Mouse (Mus musculus) intestine, embryonic 14.5 days (tissue): ENCODE results near the gene Tescl. TPM values are rescaled to one million over a fixed set of nuclear protein-coding genes. Genes with fewer than 3 reads are reported as not detected.
A peak's percentile ranks its signal among the peaks of the same experiment; 100 is the strongest.

Experiments used
- ATAC-seq: fragments of 200-750 bp; cut with Nextera tagmentation; replicated peaks from 2 replicates; pipeline ENCODE4 v1.8.0; 2017; ENCODE audit warnings: low read depth, moderate number of reproducible peaks, moderate TSS enrichment, moderate library complexity; ENCODE audit not compliant: low FRiP score, low TSS enrichment
- DNase-seq: peaks from one replicate; pipeline ENCODE4 v3.0.0-alpha.2; 2018; ENCODE audit warnings: low spot score
- H3K27ac ChIP-seq: fragments of 300-500 bp; sonication (generic); 2 replicates; pipeline ENCODE4 v1.5.1; 2014; ENCODE audit warnings: low read depth, mild to moderate bottlenecking, control low read depth
- H3K27me3 ChIP-seq: fragments of 300-500 bp; sonication (generic); replicated peaks from 2 replicates; pipeline ENCODE4 v1.6.1; 2014; ENCODE audit warnings: low read length, control low read depth; ENCODE audit not compliant: control insufficient read depth, insufficient read depth
- H3K36me3 ChIP-seq: fragments of 300-500 bp; sonication (generic); 2 replicates; pipeline ENCODE4 v1.6.1; 2014; ENCODE audit warnings: low read length, control low read depth; ENCODE audit not compliant: control insufficient read depth, insufficient read depth
- H3K4me1 ChIP-seq: fragments of 300-500 bp; sonication (generic); replicated peaks from 2 replicates; pipeline ENCODE4 v1.6.1; 2014; ENCODE audit warnings: low read length, control low read depth, mixed read lengths; ENCODE audit not compliant: control insufficient read depth, insufficient read depth
- H3K4me2 ChIP-seq: fragments of 300-500 bp; sonication (generic); 2 replicates; pipeline ENCODE4 v1.6.1; 2014; ENCODE audit warnings: low read length
- H3K4me3 ChIP-seq: fragments of 300-500 bp; sonication (generic); 2 replicates; pipeline ENCODE4 v1.5.1; 2014; ENCODE audit warnings: low read depth, low read length, control low read depth, mixed read lengths
- H3K9ac ChIP-seq: fragments of 300-500 bp; sonication (generic); 2 replicates; pipeline ENCODE4 v1.6.1; 2014; ENCODE audit warnings: mild to moderate bottlenecking, low read length
- H3K9me3 ChIP-seq: fragments of 300-500 bp; sonication (generic); 2 replicates; pipeline ENCODE4 v1.6.1; 2016; ENCODE audit warnings: low read length, control low read depth; ENCODE audit not compliant: control insufficient read depth
- WGBS: fragments of 180-500 bp; shearing (Covaris S2); extraction: QIAGEN DNeasy Blood & Tissue Kit; methylation state at CpG from one replicate; pipeline ENCODE4 v1.1.7; 2014; 5-methylcytosine and 5-hydroxymethylcytosine counted together
- polyA plus RNA-seq: library from polyadenylated mRNA; unstranded; fragments of >200 nt; fragmentation: Nextera tagmentation; extraction: Ambion mirVana; gene quantifications from 2 replicates; pipeline ENCODE4 v1.2.1, GENCODE M21; 2014

Tescl gene
- polyA plus RNA-seq: not detected in 2 replicates

DNA sequence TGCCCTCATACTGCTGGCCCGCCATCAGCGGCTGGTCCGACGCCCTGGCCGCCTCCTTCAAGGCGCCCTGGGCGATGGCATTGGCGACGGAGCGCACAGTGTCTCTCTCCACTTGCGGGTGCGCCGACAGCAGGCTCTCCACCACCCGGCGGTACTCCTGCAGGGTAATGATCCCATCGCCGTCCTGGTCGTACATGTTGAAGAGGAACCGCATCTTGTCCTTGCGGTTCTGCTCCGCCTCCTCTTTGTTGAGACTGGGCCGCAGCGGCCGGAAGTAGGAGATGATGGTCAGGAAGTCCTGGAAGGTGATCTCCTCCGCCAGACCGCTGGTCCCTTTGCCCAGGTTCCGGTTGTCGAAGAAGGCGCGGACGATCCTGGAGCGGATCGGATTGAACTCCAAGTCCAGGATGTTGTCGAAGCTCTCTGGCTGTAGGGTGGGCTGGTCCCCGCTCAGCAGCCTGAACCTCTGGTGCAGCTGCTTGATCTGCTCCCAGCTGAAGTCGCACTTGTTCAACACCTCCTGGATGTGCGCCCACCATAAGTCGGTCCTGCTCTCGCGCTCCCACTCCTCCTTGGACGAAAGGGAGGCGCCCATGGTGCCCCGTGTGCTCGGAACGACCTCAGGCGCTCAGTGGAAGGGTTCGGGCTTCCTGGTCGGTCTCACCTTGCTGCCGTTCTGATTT is at the start of gene Tescl:
Gene Tescl (minus strand): TSS at position 633 of the 683 bp plus-strand sequence.
- H3K36me3 ChIP-seq: no peaks in the 10 kb centered on the region
- H3K4me1 ChIP-seq: no peaks in the 10 kb centered on the region
- DNase-seq (no peak), ATAC-seq (no peak)
- peak within 1 kb of the TSS; percentile 34 for H3K4me2 ChIP-seq
- WGBS: 42% methylated on average over 49 of the region's 49 CpGs
- H3K9ac ChIP-seq: no peak within 1 kb of the TSS
- H3K9me3 ChIP-seq: peaks cover 3% of the 10 kb centered on the region; the same call in 1 of the 2 replicates
- peaks cover 21% of the 10 kb centered on the region for H3K27me3 ChIP-seq
- H3K27ac ChIP-seq: no peak within 1 kb of the TSS
- H3K4me3 ChIP-seq: peak within 1 kb of the TSS; percentile 1; the same call in 1 of the 2 replicates

DNA sequence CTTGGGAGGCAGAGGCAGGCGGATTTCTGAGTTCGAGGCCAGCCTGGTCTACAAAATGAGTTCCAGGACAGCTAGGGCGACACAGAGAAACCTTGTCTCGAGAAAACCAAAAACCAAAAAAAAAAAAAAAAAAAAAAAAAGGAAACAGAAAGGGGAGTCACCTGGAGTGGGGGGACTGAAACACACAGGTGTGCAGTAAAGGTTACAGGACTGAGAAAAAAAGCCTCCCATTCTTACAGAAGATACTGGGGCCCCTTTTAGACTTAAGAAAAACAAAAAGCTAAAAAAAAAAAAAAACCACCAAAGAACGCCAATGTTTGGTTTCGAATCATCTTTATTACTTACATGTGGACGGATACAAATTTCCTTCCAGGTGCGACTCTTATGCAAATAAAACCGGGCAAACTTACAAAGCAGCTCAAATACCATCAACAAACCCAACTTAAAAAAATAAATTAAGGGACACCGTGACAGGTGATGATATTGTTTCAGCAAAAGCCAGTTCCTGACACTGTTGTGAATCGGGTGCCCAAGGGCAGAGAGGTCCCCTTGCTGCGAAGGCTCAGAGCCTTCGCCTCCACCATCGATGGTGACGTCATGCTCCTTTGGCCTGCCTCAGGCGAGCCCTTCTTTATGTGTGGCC is 49.1 kb upstream of the Tescl start:
- Histone ChIP-seq H3K9ac (no peak overlapping the region), H3K9me3 (no peaks in the 10 kb centered on the region), H3K27ac (no peak overlapping the region), H3K36me3 (no peaks in the 10 kb centered on the region), H3K4me1 (peaks cover 8% of the 10 kb centered on the region), H3K4me2 (no peak overlapping the region), H3K4me3 (no peak overlapping the region), H3K27me3 (no peaks in the 10 kb centered on the region)
- DNase-seq (no peak), ATAC-seq (no peak)
- 71% methylated on average over 16 of the region's 16 CpGs for WGBS

GRCm38 (mm10) chr7:24380370-24380769 is 46.6 kb upstream of the Tescl start:
- Histone ChIP-seq H3K27me3 (no peaks in the 10 kb centered on the region), H3K4me1 (peaks cover 14% of the 10 kb centered on the region), H3K9ac (no peak overlapping the region), H3K9me3 (no peaks in the 10 kb centered on the region), H3K4me2 (no peak overlapping the region), H3K4me3 (no peak overlapping the region), H3K27ac (no peak overlapping the region), H3K36me3 (no peaks in the 10 kb centered on the region)
- DNase-seq (no peak), ATAC-seq (no peak)
- WGBS: 68% methylated on average over 2 of the region's 2 CpGs

- DNase-seq (no peak), ATAC-seq (no peak)
- Histone ChIP-seq H3K9me3 (no peaks in the 10 kb centered on the region), H3K9ac (no peak overlapping the region), H3K4me3 (no peak overlapping the region), H3K36me3 (no peaks in the 10 kb centered on the region), H3K4me2 (no peak overlapping the region), H3K27me3 (no peaks in the 10 kb centered on the region), H3K4me1 (peaks cover 14% of the 10 kb centered on the region), H3K27ac (no peak overlapping the region)
- WGBS: 38% methylated on average over 7 of the region's 7 CpGs
Observed at GRCm38 (mm10) chr7:24379934-24380333, 46.2 kb upstream of the Tescl start.

DNA sequence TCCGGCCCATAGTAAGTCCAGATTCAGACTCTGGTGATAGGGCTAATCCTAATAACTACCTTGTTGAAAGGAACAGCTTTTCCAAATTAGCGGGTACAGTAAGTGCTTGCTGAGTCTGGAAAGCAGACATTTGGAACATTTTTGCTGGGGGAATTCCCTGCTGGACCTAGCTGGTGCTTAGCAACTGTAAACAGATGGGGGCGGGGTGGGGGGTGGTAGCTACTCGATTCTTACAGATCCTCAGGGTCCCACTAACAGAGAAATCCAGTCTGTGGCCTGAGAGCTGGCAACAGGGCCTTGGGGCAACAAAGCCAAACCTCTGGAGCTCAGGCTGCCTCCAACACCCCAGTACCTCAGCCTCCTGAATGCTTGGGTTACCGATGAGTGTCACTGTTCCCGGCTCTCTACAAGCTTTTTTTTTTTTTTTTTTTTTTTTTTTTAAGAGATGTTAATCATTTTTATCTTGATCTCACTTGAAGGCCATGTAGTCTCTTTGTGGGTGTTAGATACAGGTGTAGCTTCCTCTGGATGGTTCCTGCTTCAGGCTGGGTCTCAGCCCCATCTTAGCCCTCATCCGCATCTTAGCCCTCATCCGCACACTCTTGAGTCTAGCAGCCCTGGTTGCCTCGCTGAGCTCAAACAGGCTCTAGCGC is 44.4 kb upstream of the Tescl start:
- no peak for DNase-seq
- H3K4me1 ChIP-seq: peaks cover 14% of the 10 kb centered on the region
- H3K9me3 ChIP-seq: no peaks in the 10 kb centered on the region
- no peak for ATAC-seq
- 72% methylated on average over 10 of the region's 10 CpGs for WGBS
- no peaks in the 10 kb centered on the region for H3K27me3 ChIP-seq
- no peak overlapping the region for H3K27ac ChIP-seq
- H3K4me3 ChIP-seq: no peak overlapping the region
- H3K36me3 ChIP-seq: no peaks in the 10 kb centered on the region
- H3K4me2 ChIP-seq: no peak overlapping the region
- no peak overlapping the region for H3K9ac ChIP-seq

GRCm38 (mm10) chr7:24377091-24377865 is 43.5 kb upstream of the Tescl start:
- Histone ChIP-seq H3K27me3 (no peaks in the 10 kb centered on the region), H3K27ac (no peak overlapping the region), H3K9me3 (no peaks in the 10 kb centered on the region), H3K4me2 (peak overlapping the region; percentile 53), H3K4me3 (peak overlapping the region; percentile 13; the same call in 1 of the 2 replicates), H3K9ac (peak overlapping the region; percentile 3; the same call in 1 of the 2 replicates), H3K36me3 (no peaks in the 10 kb centered on the region), H3K4me1 (peaks cover 14% of the 10 kb centered on the region)
- ATAC-seq (peak; percentile 71), DNase-seq (peak; percentile 75)
- WGBS: 6% methylated on average over 48 of the region's 49 CpGs

DNA sequence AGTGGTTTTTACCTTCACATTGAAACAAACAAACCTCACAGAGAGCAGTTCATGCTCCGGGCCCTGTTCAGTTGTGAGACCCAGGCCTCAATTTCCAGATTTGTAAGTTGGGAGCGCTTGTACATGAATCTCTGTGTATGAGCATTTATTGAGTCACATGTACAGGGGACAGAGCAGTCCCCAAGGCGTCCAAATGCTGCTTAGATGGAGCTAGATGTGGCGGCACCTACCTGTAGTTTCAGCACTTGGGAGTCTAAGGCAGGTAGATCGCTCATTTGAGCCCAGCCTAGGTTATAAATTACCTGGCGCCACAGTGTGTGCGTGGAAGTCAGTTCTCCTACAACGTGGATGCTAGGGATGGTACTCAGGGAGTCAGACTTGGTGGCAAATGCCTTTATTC is 42.7 kb upstream of the Tescl start:
- no peaks in the 10 kb centered on the region for H3K9me3 ChIP-seq
- H3K27me3 ChIP-seq: no peaks in the 10 kb centered on the region
- peaks cover 14% of the 10 kb centered on the region for H3K4me1 ChIP-seq
- ATAC-seq: no peak
- H3K36me3 ChIP-seq: no peaks in the 10 kb centered on the region
- H3K9ac ChIP-seq: no peak overlapping the region
- H3K27ac ChIP-seq: no peak overlapping the region
- DNase-seq: no peak
- H3K4me2 ChIP-seq: peak overlapping the region; percentile 53; the same call in 1 of the 2 replicates
- WGBS: 80% methylated on average over 8 of the region's 8 CpGs
- no peak overlapping the region for H3K4me3 ChIP-seq
